Mouse (Mus musculus) adrenal gland, adult 8-10 months (tissue): ENCODE measurements at regions not wholly inside any gene's neighbourhood (a gene's known extent, or its start where the extent isn't known, plus 50 kb on each side); places are given as distances from the start of the nearest gene placed in this dataset.

ENCODE experiments used
- DNase-seq: peaks from one replicate; pipeline ENCODE4 v3.0.0; 2022

DNA sequence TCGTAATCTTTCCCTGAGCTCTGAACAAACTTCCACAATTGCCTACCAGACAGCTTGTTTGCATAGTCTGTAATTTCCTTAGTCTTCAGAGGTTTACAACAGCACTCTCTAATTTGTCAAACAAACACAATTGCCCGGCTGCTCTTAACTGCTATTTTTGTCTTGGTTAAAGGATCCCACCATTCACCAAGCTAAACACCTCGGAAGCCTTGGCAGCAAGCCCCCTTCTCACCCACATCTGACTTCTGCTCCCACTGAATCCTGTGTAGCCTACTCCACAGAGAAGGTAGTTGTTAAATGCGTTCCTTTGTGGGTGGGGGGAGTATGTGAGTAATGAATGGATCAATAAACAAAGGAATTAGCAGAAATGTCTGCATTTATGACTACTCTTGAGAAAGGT is 59.8 kb upstream of the Rspo3 start:
- DNase-seq: no peak

GRCm38 (mm10) chr10:29594969-29595368 is 59.3 kb upstream of the Rspo3 start:
- DNase-seq: no peak

DNA sequence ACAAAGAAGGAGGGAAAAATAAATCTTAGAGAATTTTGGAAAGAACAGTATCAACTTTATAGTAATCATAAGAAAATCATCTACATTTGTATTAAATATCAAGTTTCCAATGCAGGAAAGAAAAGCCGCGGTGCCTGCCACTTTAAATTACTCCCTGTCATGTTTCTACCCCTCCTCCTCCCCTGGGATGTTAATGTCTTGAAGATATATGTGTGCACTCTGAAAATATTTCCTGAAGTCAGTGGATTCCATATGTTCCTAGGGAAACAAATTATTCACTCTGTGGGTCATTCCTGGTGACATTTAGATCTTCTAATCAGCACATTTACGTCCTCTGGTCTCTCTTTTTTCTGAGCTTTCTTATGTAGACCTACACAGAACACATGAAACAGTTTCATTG is 57.2 kb upstream of the Rspo3 start:
- no peak for DNase-seq

GRCm38 (mm10) chr10:29590187-29590586 is 54.5 kb upstream of the Rspo3 start:
- no peak for DNase-seq

- DNase-seq: no peak
Observed at GRCm38 (mm10) chr10:29589739-29590138, 54.1 kb upstream of the Rspo3 start.
